Mouse (Mus musculus) urinary bladder, postnatal 4 days (tissue): ENCODE measurements at regions not wholly inside any gene's neighbourhood (a gene's known extent, or its start where the extent isn't known, plus 50 kb on each side); places are given as distances from the start of the nearest gene placed in this dataset.
A peak's percentile ranks its signal among the peaks of the same experiment; 100 is the strongest.

Source experiments
- DNase-seq, 2 experiments: peaks; one replicate each; pipeline ENCODE4 v3.0.0; 2021 to 2022; ENCODE audit warnings: low spot score in 2 of 2

GRCm38 (mm10) chr4:150800774-150801173, 52.9 kb upstream of the Errfi1 start:
- no peak for DNase-seq

- peak in 1 of 2 experiments; percentile 52 for DNase-seq
These were observed 53.9 kb upstream of the Errfi1 start for GRCm38 (mm10) chr4:150799550-150800398.

- DNase-seq, result peak in 1 of 2 experiments; percentile 58
These were observed 54.8 kb upstream of the Errfi1 start for GRCm38 (mm10) chr4:150798783-150799530.

GRCm38 (mm10) chr4:150798281-150798680, 55.4 kb upstream of the Errfi1 start:
- no peak for DNase-seq

GRCm38 (mm10) chr4:150797057-150797456, 56.7 kb upstream of the Errfi1 start:
- no peak for DNase-seq

- no peak for DNase-seq
These were observed 58.8 kb upstream of the Errfi1 start for GRCm38 (mm10) chr4:150794878-150795277.

GRCm38 (mm10) chr4:150794257-150794794, 59.4 kb upstream of the Errfi1 start:
- DNase-seq, result no peak

- DNase-seq, result no peak
These were observed 60.6 kb upstream of the Errfi1 start for GRCm38 (mm10) chr4:150793146-150793545.

- no peak for DNase-seq
These were observed 64.6 kb upstream of the Errfi1 start for GRCm38 (mm10) chr4:150789166-150789565.

- DNase-seq, result no peak
These were observed 66.6 kb upstream of the Errfi1 start for GRCm38 (mm10) chr4:150787113-150787512.

- DNase-seq, result no peak
These were observed 67.1 kb upstream of the Errfi1 start for GRCm38 (mm10) chr4:150786651-150787050.

- DNase-seq, result peak in 1 of 2 experiments; percentile 46
These were observed 68.9 kb upstream of the Errfi1 start for GRCm38 (mm10) chr4:150784491-150785451.

GRCm38 (mm10) chr4:150781304-150781703, 72.4 kb upstream of the Errfi1 start:
- DNase-seq, result no peak

- no peak for DNase-seq
These were observed 74.4 kb upstream of the Errfi1 start for GRCm38 (mm10) chr4:150779340-150779739.

- DNase-seq, result no peak
These were observed 75.0 kb upstream of the Errfi1 start for GRCm38 (mm10) chr4:150778683-150779082.

GRCm38 (mm10) chr4:150775695-150776521, 77.8 kb upstream of the Errfi1 start:
- peak in 1 of 2 experiments; percentile 43 for DNase-seq

- DNase-seq, result no peak
These were observed 78.4 kb upstream of the Errfi1 start for GRCm38 (mm10) chr4:150775281-150775680.

- DNase-seq, result no peak
These were observed 79.3 kb upstream of the Errfi1 start for GRCm38 (mm10) chr4:150774289-150774914.

GRCm38 (mm10) chr4:150771922-150772651, 81.6 kb upstream of the Errfi1 start:
- no peak for DNase-seq
